Mouse (Mus musculus) thymus, postnatal 10 days (tissue): ENCODE measurements at regions not wholly inside any gene's neighbourhood (a gene's known extent, or its start where the extent isn't known, plus 50 kb on each side); places are given as distances from the start of the nearest gene placed in this dataset.

ENCODE experiments used
- DNase-seq, 2 experiments: peaks; one replicate each; pipeline ENCODE4 v3.0.0; 2021; ENCODE audit warnings: low spot score in 2 of 2

DNA sequence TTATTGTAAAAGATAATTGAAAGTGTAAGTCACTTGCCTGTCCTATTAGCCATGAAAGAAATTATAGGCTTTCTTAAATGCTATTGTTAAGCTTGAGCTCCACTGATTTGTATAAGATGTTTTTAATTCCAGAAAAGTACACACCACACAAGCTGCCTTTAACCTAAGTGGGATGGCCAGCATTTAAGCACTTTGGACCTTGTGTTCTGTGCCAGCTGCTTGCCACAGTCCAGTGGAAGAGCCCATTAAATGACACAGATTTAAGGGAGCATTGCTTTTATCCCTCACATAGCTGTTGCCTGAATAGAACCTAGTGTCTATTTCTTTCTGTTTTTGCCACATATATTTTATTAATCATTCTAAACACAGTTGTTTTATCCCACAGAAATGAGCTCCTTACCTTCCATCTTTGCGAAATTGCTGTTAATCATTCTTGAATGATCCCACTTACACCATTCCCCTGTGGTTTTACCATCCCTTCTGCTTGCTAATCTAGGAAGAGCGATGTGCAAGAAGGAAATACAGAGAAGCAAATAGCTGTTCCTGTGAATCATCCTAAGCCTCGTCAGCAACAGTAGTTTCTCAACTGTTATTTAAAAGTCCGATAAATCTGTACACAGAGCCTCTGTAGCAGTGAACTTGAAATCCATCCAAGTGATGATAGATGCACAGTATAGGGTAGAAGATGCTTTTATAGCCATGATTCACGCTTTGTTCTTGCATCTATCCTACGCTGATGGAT is 57.9 kb upstream of the Samsn1 start:
- no peak for DNase-seq

DNA sequence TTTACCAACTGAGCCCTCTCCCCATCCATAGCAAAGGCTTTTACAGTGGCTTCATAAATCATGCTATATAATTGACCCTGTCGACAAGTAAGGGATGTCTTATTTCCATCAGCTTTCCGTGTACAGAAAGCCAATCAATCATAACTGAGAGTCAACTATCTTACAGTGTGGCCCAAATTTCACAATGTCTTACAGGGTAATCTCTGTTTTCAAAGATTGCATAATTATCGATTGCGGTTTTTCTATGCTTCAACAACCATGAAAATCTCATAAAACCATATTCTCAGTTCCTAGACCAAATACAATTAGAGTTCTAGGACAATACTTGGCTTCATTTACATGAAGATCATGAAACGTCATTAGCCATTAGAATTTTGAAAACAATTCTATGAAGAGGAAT is 56.1 kb upstream of the Samsn1 start:
- DNase-seq, result no peak

DNA sequence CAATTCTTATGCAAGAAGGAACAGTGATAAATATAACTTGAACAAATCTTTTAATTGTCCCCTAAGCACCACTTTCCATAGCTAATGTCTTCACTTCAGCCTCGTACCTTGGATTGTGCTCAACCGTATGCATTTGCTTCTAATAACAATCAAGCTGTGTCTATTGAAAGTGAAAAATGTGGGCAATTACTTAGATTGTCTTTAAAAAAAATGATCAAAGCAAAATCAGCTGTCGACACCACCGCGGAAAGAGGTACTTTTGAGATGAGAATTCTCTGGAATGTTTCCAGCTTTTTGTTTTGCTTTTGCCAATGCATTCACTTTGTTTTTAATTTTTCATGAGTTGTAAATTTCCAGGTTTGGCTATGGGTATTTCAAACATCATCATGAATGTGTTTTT is 54.1 kb upstream of the Samsn1 start:
- DNase-seq, result no peak
